Mouse (Mus musculus) cerebellum, adult 2 months (tissue): ENCODE results near the gene Ap1g1. TPM values are rescaled to one million over a fixed set of nuclear protein-coding genes. Genes with fewer than 3 reads are reported as not detected.

ENCODE experiments used
- DNase-seq, 2 experiments: peaks; one replicate each; pipeline ENCODE4 v3.0.0; 2021
- H3K27ac ChIP-seq: fragments of 200-500 bp; 2 replicates; pipeline ENCODE4 v1.5.1; 2012; ENCODE audit warnings: low read length, control low read depth, inconsistent platforms; ENCODE audit not compliant: insufficient read depth
- H3K27me3 ChIP-seq: fragments of 200-500 bp; 2 replicates; pipeline ENCODE4 v1.6.1; 2012; ENCODE audit warnings: inconsistent platforms, mild to moderate bottlenecking, low read length, moderate library complexity; ENCODE audit not compliant: control insufficient read depth, insufficient read depth
- H3K4me1 ChIP-seq: fragments of 200-500 bp; 2 replicates; pipeline ENCODE4 v1.6.1; 2011; ENCODE audit warnings: low read length; ENCODE audit not compliant: control insufficient read depth, insufficient read depth
- H3K4me3 ChIP-seq: fragments of 200-500 bp; replicated peaks from 2 replicates; pipeline ENCODE3; 2011; ENCODE audit warnings: mild to moderate bottlenecking, low read depth, low read length, control low read depth; ENCODE audit not compliant: insufficient read depth
- CTCF ChIP-seq: fragments of 200-500 bp; IDR thresholded peaks from 2 replicates; pipeline ENCODE4 v1.5.1; 2011; ENCODE audit warnings: low read depth, mild to moderate bottlenecking, control low read depth, low read length, moderate library complexity, borderline replicate concordance; ENCODE audit not compliant: insufficient read depth
- POLR2A ChIP-seq: fragments of 200-500 bp; IDR thresholded peaks from 2 replicates; pipeline ENCODE4 v1.6.1; 2011; ENCODE audit warnings: low read length, control low read depth, borderline replicate concordance; ENCODE audit not compliant: insufficient read depth
- WGBS: fragments of 180-500 bp; shearing (Covaris S2); methylation state at CpG from one replicate; pipeline ENCODE4 v1.1.7; 2018; 5-methylcytosine and 5-hydroxymethylcytosine counted together
- polyA plus RNA-seq: library from polyadenylated mRNA; depleted of rRNA; stranded (reverse); fragments of >200 nt; gene quantifications from 2 replicates; pipeline ENCODE4 v1.2.3, GENCODE M21; 2012

Gene Ap1g1
- polyA plus RNA-seq, 1 experiment: 74.4 TPM

DNA sequence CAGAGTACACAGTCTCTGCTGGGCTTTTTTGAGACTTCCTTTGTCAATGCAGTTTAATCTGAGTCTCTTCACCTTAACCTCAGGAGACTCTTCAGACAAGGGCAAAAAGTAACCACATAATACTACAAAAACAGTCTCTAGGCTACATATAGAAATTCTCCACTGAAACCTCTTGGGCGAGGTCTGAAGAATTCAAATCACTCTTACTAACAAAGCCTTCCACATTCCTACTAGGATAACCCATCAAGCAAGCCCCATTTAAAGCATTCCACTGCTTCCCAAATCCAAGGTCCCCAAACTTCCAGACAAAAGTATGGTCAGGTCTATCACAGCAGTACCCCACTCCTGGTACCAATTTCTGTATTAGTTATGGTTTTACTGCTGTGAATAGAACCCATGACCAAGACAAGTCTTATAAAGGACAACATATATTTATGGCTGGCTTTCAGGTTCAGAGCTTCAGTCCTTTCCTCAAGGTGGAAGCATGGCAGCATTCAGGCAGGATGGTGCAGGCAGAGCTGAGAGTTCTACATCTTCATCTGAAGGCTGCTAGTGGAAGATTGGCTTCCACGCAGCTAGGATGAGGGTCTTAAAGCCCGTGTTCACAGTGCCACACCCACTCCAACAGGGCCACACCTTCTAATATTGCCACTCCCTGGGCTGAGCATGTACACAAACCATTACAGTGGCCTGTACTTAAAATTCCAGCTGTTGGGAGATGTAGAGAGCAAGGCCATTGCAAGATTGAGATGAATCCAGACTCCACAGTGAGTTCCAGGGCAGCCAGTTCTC, 112.6 kb downstream of the Ap1g1 start:
- DNase-seq: no peak
- Histone ChIP-seq H3K27me3 (no peaks in the 10 kb centered on the region), H3K4me1 (no peaks in the 10 kb centered on the region), H3K27ac (no peak overlapping the region), H3K4me3 (no peak overlapping the region)
- 98% methylated on average over 3 of the region's 3 CpGs for WGBS
- TF ChIP-seq POLR2A: no peak
- no peak for TF ChIP-seq CTCF

DNA sequence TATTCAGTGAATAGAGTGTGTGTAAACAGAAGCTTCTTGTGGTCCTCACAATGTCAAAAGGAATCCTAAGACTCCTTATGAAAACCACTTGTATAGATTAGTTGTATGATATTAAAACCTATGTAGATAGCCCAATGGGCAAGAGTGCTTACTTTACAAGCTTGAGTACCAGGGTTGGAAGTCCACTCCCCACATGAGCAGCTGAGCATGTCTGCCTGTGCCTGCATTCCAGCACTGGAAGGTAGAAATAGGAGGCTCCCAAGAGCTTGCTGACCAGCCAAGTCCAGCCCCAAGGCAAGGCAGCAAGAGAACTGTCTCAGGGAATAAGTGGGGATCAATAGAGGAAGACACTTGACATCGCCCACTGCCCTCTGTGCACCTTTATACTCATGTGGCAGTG, 116.3 kb downstream of the Ap1g1 start:
- H3K27me3 ChIP-seq: no peaks in the 10 kb centered on the region
- H3K4me3 ChIP-seq: no peak overlapping the region
- H3K27ac ChIP-seq: no peak overlapping the region
- DNase-seq: no peak
- no peaks in the 10 kb centered on the region for H3K4me1 ChIP-seq
- WGBS: 90% methylated on average over 1 of the region's 1 CpGs
- no peak for TF ChIP-seq CTCF
- TF ChIP-seq POLR2A: no peak

DNA sequence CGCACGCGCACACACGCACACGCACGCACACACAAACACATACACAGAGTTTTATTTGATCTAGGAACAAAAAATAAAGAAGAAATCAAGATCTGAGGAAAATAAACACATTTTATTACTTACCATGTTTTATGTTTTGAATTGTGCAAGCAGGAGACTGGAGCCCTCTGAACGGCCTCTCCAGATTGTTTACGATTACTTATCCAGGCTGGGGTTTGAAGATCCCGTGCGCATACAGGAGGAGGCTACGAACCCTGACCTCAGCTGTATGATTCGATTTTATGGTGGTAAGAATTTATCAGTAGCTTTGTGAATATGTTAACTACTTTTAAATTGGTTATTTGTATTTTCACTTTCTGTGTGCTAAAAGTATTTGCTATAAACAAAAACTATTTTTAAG, 117.0 kb downstream of the Ap1g1 start:
- H3K4me1 ChIP-seq: no peaks in the 10 kb centered on the region
- 95% methylated on average over 12 of the region's 12 CpGs for WGBS
- no peak for DNase-seq
- H3K27ac ChIP-seq: no peak overlapping the region
- no peak overlapping the region for H3K4me3 ChIP-seq
- TF ChIP-seq POLR2A: no peak
- no peak for TF ChIP-seq CTCF
- no peaks in the 10 kb centered on the region for H3K27me3 ChIP-seq

DNA sequence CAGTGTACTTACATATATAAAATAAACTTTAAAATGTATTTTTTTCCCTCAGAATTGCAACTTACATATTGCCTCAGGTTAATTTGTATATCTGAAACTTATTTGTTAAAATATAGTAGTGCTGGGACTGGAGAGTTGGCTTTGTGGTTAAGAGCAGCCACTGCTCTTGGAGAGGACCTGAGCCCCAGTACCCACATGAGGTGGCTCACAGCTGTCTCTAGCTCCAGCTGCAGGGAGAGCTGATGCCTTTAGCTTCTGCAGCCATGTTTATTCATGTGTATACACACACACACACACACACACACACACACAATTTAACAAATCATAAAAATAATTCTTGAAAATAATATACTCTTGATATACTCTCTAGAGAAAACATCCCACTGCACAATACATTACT, 124.0 kb downstream of the Ap1g1 start:
- TF ChIP-seq CTCF (no peak), POLR2A (no peak)
- Histone ChIP-seq H3K4me3 (no peak overlapping the region), H3K27me3 (no peaks in the 10 kb centered on the region), H3K4me1 (peaks cover 5% of the 10 kb centered on the region; the same call in 1 of the 2 replicates), H3K27ac (no peak overlapping the region)
- DNase-seq: no peak

DNA sequence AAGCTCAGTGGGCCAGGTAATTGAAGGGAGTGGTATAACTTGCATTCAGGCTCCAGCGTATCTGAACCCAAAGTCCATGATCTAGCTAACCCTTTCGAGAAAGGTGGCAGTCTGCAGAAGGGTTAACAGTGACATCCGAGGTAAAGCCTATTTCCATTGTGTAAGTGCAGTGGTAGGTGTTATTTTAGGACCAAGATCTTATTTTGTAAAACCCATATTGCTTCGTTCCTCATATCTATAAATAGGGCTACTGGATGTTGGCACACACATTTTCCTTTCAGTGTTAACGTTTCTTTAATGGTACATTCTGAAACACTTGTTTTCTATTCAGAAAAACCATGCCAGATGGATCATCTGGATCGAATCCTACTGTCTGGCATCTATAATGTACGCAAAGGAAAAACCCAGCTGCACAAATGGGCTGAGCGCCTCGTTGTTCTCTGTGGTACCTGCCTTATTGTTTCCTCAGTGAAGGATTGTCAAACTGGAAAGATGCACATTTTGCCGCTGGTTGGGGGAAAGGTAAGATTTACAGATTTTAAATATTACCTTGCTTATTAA, 125.6 kb downstream of the Ap1g1 start:
- DNase-seq: peak in 1 of 2 experiments; percentile 42
- TF ChIP-seq POLR2A: no peak
- TF ChIP-seq CTCF: no peak
- peaks cover 5% of the 10 kb centered on the region; the same call in 1 of the 2 replicates for H3K4me1 ChIP-seq
- no peak overlapping the region for H3K27ac ChIP-seq
- H3K27me3 ChIP-seq: no peaks in the 10 kb centered on the region
- 35% methylated on average over 10 of the region's 10 CpGs for whole genome bisulfite sequencing
- no peak overlapping the region for H3K4me3 ChIP-seq

DNA sequence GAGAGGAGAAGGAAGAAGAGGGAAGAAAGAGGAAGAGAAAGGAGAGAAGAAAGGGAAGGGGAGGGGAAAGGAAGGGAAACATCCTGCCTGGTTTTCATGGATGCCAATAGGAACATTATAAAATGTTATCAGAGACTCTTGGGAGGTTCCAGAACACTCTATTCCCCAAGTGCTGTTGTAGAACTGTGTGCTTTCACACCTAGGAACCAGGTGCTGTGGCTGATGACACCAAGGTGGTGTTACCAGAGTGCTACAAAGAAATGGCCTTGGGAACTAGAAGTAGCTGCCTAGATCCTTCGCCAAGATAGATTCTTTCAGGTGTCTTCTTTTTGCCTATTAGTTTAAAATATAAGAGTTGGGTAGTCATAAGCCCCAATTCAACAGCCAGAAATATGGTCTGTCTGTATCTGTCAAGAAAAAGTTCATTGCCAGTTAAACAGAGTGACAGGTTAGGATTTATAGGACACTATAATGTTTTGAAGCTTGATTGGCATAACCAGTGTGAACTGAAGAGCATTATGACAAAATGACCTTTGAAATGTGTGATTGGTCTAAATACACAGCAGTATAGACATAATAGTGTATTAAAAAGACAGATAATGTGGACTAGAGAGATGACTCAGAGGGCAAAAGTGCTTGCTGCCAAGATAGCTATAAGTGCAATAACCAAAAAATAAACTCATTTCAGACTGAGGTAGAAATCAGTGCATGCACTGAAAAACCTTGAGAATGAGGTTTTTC, 126.7 kb downstream of the Ap1g1 start:
- H3K4me3 ChIP-seq: no peak overlapping the region
- H3K27me3 ChIP-seq: no peaks in the 10 kb centered on the region
- no peak overlapping the region for H3K27ac ChIP-seq
- TF ChIP-seq POLR2A: no peak
- no peak for TF ChIP-seq CTCF
- peaks cover 5% of the 10 kb centered on the region; the same call in 1 of the 2 replicates for H3K4me1 ChIP-seq
- WGBS: 98% methylated on average over 1 of the region's 1 CpGs
- DNase-seq: no peak

DNA sequence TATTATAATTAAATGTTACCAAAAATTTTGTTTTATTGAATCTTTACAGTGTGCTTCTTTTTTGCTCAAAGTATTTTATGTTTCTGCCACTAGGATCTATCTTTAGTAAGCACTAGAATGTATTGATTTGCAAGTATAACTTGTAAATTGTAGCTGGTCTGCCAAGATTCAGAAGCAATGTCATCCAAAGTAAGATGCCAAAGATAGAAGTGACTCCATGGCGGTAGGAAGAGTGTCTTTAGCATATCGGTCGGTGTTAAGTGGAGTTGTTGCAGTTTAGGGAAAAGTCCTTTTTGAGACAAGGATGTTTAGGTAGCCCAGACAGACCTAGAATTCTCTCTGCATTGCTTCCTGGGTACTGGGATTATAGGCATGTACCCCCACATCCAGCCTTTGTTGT, 128.6 kb downstream of the Ap1g1 start:
- TF ChIP-seq POLR2A (no peak), CTCF (no peak)
- Histone ChIP-seq H3K4me3 (no peak overlapping the region), H3K27ac (no peak overlapping the region), H3K27me3 (no peaks in the 10 kb centered on the region), H3K4me1 (peaks cover 5% of the 10 kb centered on the region; the same call in 1 of the 2 replicates)
- no peak for DNase-seq
- 84% methylated on average over 3 of the region's 3 CpGs for WGBS
